Mouse (Mus musculus): ENCODE measurements at regions not wholly inside any gene's neighbourhood (a gene's known extent, or its start where the extent isn't known, plus 50 kb on each side); places are given as distances from the start of the nearest gene placed in this dataset.

DNA sequence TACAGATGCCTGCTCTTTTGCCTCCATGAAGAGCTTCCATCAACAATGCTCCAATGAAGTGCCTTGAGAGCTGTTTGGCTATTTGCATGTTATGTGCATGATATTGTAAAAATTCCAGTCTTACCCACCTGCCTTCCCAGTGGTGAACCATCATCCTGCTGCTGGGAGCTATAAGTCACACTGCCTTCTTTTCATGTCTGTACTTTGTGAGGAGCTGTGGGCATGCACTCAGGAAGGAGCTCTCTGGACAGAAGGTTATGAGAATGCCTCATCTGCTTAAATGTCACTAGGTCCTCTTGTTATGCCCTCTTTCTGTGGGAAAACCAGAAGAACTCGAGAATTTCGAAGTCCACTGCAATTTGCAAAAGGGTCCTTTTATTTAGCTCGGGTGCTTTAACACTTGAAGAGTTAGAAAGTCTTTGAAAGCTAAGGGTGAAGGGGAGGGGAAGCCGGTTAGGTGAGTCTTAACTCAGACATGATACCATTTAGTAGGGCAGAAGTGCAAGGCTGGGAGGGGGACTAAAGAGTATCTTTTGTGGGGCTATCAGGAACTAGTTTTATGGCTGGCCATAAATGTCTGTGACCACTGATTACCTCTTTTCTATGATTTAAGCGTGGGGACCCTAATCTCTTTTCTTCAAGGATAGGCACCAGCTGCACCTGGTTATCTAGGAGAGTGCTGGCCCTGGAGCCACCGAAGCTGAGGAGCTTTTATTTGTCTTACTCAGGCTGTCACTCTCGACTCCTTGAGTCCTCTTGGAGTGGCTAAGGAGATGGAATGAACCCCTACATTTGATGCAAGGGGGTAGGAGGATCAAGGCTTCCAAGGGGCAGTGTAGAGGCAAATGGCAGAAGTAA, 144.8 kb downstream of the Csl start:
- no peak for ATAC-seq (replicated peaks)
- no peaks in the 10 kb centered on the region for H3K36me3 ChIP-seq
- no peaks in the 10 kb centered on the region for H3K27me3 ChIP-seq
- H3K9me3 ChIP-seq, result no peaks in the 10 kb centered on the region
- no peak overlapping the region for H3K27ac ChIP-seq (replicated peaks)
- no peak overlapping the region for H3K9ac ChIP-seq (replicated peaks)
- no peak overlapping the region for H3K4me2 ChIP-seq (replicated peaks)
- no peaks in the 10 kb centered on the region for H3K4me1 ChIP-seq
- 81% methylated on average over 7 of the region's 7 CpGs for WGBS
- no peak overlapping the region for H3K4me3 ChIP-seq

DNA sequence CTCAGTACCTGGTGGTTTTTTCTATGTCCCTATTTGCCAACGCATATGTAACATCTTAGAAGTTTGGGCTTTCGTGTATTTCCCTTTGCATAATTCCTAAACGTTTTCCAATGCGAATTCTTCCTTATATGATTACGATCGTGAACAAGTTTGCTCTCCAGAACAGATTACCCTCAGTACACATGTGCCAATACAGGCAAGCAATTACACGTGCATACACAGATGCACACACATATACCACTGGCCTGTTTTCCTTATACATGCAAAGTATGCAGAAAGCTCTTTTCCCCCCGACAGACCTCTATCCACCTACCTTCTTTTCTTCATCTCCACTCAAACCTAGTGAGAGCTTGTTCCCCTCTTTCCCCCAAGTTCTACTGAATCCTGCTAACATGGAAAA, 144.1 kb downstream of the Csl start:
- no peaks in the 10 kb centered on the region for H3K4me1 ChIP-seq
- ATAC-seq (replicated peaks), result no peak; the same call in 1 of the 2 replicates
- no peak overlapping the region for H3K27ac ChIP-seq (replicated peaks)
- no peak overlapping the region for H3K9ac ChIP-seq (replicated peaks)
- H3K4me3 ChIP-seq, result no peak overlapping the region
- H3K27me3 ChIP-seq, result no peaks in the 10 kb centered on the region
- WGBS, result 91% methylated on average over 8 of the region's 8 CpGs
- H3K36me3 ChIP-seq, result no peaks in the 10 kb centered on the region
- no peak overlapping the region for H3K4me2 ChIP-seq (replicated peaks)
- no peaks in the 10 kb centered on the region for H3K9me3 ChIP-seq

DNA sequence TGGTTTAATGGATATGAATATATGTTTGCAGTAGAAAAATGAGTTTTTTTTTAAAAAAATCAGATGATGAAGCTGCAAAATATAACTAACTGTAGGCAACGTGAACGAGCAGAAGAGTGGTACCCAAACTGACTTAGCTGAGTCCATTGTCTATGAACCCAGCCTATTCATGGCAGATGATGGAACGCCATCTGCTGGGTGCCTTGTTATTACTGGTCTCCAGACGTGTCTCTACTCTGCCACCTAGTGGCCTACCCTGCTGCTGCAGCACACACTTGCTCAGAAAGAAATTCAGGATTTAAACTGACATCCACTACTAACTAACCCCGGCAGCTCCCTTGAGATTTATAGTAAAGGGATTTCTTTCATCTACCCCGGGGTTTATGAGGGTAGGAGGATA, 143.7 kb downstream of the Csl start:
- peak; percentile 70; the same call in 1 of the 2 replicates for ATAC-seq (replicated peaks)
- H3K4me1 ChIP-seq, result no peaks in the 10 kb centered on the region
- H3K9me3 ChIP-seq, result no peaks in the 10 kb centered on the region
- no peak overlapping the region for H3K9ac ChIP-seq (replicated peaks)
- no peaks in the 10 kb centered on the region for H3K27me3 ChIP-seq
- H3K4me3 ChIP-seq, result no peak overlapping the region
- H3K27ac ChIP-seq (replicated peaks), result no peak overlapping the region
- WGBS, result 14% methylated on average over 6 of the region's 6 CpGs
- H3K4me2 ChIP-seq (replicated peaks), result no peak overlapping the region
- no peaks in the 10 kb centered on the region for H3K36me3 ChIP-seq

DNA sequence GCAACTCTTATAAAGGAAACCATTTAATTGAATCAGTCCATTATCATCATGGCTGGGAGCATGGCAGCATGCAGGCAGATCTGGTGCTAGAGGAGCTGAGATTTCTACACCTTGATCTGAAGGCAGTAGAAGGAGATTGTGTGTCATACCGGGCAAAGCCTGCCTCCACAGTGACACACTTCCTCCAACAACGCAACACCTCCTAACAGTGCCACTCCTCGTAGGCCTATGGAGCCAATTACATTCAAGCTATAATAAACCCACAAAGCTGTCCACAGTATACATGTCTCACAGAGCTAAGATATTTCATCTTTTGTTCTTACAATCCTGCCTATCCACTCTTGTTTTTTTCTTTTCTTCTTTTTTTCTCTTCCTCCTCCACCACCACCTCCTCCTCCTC, 141.8 kb downstream of the Csl start:
- WGBS, result 87% methylated on average over 3 of the region's 3 CpGs
- no peaks in the 10 kb centered on the region for H3K9me3 ChIP-seq
- no peak overlapping the region for H3K9ac ChIP-seq (replicated peaks)
- no peaks in the 10 kb centered on the region for H3K36me3 ChIP-seq
- no peaks in the 10 kb centered on the region for H3K4me1 ChIP-seq
- ATAC-seq (replicated peaks), result no peak
- H3K4me3 ChIP-seq, result no peak overlapping the region
- H3K27ac ChIP-seq (replicated peaks), result no peak overlapping the region
- no peaks in the 10 kb centered on the region for H3K27me3 ChIP-seq
- H3K4me2 ChIP-seq (replicated peaks), result no peak overlapping the region

DNA sequence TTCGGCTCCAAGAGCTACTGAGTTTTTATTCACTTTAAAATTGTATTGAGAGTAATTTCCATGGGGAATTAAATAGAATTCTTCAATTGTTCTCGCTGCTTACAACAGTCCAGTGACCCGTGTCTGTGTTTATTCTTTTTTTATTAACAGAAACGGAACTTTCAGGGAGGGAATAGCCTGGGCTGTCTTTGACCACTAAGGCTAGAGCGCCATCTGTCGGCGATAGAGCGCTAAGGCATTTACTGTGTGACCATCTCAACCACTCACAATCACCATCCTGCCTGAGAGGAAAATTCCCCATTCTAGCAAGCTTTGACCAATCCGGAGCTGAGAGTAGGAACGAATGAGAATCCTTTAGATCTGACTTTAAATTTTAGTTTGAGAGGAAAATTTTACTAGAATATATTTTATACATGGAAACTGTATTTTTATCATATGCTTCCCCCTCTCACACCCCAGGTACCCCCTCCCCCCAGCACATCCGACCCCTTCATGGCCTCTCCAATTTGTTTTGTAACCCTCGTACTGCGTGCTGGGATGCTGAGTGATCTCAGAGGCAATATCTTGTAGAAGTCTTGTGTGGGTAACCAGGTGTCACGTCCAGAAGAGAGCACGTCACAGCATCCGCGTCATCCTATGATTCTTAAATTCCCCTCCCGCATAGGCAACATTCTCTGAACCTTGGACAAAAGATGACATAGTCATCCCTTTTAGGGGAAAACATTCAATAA, 139.9 kb downstream of the Csl start:
- 49% methylated on average over 18 of the region's 18 CpGs for WGBS
- H3K4me1 ChIP-seq, result no peaks in the 10 kb centered on the region
- H3K27ac ChIP-seq (replicated peaks), result no peak overlapping the region
- H3K4me3 ChIP-seq, result no peak overlapping the region
- no peaks in the 10 kb centered on the region for H3K36me3 ChIP-seq
- ATAC-seq (replicated peaks), result peak; percentile 67
- no peak overlapping the region for H3K9ac ChIP-seq (replicated peaks)
- H3K4me2 ChIP-seq (replicated peaks), result peak overlapping the region; percentile 14; the same call in 1 of the 2 replicates
- no peaks in the 10 kb centered on the region for H3K9me3 ChIP-seq
- H3K27me3 ChIP-seq, result no peaks in the 10 kb centered on the region

DNA sequence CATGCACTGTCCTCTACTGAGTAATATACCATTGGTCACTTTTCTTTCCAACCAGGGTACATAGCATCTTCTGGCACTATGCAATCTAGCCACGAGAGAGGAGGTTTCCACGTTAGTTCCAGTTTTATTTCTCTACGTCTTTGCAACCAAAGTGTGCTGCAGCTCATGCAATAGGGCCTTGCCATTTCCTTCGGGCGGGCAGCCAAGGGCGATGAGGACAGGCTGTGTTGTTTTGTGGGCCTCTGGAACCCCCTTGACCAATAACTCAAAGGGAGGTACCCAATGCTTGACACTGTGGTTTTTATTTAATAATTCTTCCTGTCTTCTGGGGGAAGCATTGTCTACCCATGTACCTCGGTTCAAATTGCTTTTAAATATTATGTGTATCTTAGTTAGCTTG, 139.0 kb downstream of the Csl start:
- no peak overlapping the region for H3K27ac ChIP-seq (replicated peaks)
- H3K9ac ChIP-seq (replicated peaks), result no peak overlapping the region
- no peaks in the 10 kb centered on the region for H3K36me3 ChIP-seq
- no peaks in the 10 kb centered on the region for H3K9me3 ChIP-seq
- WGBS, result 92% methylated on average over 7 of the region's 7 CpGs
- H3K27me3 ChIP-seq, result no peaks in the 10 kb centered on the region
- H3K4me3 ChIP-seq, result no peak overlapping the region
- no peak overlapping the region for H3K4me2 ChIP-seq (replicated peaks)
- no peak for ATAC-seq (replicated peaks)
- no peaks in the 10 kb centered on the region for H3K4me1 ChIP-seq

DNA sequence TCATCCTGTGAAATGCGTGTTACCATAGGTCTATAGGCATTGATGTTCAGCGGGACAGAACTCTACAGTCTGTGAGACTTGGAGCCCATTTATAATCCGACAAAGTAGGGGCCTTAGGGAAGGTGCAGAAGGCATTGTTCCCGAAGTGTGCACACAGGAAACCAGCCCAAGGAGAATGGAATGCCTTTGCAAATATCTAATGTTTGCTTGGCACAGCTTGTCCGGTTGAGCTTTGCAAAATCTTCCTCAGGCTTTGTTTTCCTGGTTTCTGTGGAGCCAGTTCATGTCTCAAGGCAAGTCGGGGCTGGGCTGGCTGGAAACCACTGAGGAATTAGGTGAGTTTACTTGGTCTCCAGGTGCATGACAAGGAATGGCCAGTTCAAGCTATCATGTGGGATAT, 132.1 kb downstream of the Csl start:
- ATAC-seq (replicated peaks), result no peak
- Histone ChIP-seq H3K9me3 (no peaks in the 10 kb centered on the region), H3K4me2 (replicated peaks) (no peak overlapping the region), H3K4me3 (no peak overlapping the region), H3K27ac (replicated peaks) (no peak overlapping the region), H3K9ac (replicated peaks) (no peak overlapping the region), H3K4me1 (no peaks in the 10 kb centered on the region), H3K27me3 (no peaks in the 10 kb centered on the region), H3K36me3 (no peaks in the 10 kb centered on the region)
- WGBS, result 79% methylated on average over 6 of the region's 6 CpGs

DNA sequence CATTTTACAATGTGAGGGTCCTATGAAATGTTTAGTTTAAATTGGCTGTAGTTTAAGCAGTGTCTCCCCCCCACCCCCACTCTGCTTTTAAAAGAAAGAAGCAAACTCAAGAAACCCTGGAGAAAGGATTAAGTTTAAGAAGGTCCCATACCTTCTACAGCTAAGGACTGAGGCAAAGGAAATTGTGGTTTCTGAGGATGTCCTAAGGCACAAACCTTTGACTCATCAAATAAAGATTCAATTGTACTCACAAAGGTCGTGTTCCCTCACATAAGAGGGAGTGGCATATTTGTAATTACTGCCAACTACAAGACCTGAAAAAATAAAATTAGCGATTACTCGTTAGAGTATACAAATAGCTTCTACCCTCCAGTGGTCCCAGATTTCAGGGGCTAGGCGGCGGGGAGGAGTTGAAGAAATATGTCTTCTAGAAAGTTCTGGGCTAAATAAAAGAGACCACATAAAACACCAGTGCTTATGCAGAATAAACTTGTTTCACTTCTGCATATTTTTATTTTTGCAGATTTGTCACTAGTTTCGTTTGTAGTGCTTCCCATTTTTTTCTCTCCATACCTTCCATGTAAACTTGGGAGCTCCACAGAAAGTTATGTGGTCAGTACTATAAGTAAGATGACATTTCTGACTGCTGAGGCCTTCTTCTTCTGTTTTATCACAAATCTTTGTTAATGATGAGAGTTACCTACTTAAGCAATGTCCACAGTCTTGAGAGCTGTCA, 127.0 kb downstream of the Csl start:
- H3K4me2 ChIP-seq (replicated peaks), result no peak overlapping the region
- no peaks in the 10 kb centered on the region for H3K36me3 ChIP-seq
- no peak for ATAC-seq (replicated peaks)
- no peak overlapping the region for H3K4me3 ChIP-seq
- no peak overlapping the region for H3K27ac ChIP-seq (replicated peaks)
- H3K9me3 ChIP-seq, result no peaks in the 10 kb centered on the region
- no peaks in the 10 kb centered on the region for H3K4me1 ChIP-seq
- H3K9ac ChIP-seq (replicated peaks), result no peak overlapping the region
- WGBS, result 67% methylated on average over 6 of the region's 6 CpGs
- no peaks in the 10 kb centered on the region for H3K27me3 ChIP-seq

DNA sequence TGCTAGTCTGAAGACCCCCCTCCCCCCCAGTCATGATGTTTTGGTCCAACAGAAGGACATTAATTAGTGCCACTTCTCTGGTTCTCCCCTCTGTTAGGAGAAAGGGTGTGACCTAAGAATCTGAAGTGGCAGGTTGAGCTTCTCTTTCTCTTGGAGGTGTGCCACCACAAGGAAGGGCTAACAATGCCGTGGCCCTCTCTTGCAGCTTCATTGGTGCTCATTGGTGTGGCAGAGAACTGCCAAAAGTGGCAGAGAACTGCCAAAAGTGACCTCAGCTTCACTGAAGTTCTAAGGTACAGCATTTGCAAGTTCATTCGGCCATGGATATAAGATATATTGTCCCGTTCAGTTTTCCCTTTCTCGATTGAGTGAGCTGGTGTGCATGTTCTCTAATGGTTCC, 123.7 kb downstream of the Csl start:
- no peak; the same call in 1 of the 2 replicates for ATAC-seq (replicated peaks)
- Histone ChIP-seq H3K36me3 (no peaks in the 10 kb centered on the region), H3K9me3 (no peaks in the 10 kb centered on the region), H3K27me3 (no peaks in the 10 kb centered on the region), H3K4me2 (replicated peaks) (no peak overlapping the region), H3K4me3 (no peak overlapping the region), H3K27ac (replicated peaks) (no peak overlapping the region), H3K9ac (replicated peaks) (no peak overlapping the region), H3K4me1 (peaks cover 14% of the 10 kb centered on the region)
- WGBS, result 48% methylated on average over 4 of the region's 4 CpGs

DNA sequence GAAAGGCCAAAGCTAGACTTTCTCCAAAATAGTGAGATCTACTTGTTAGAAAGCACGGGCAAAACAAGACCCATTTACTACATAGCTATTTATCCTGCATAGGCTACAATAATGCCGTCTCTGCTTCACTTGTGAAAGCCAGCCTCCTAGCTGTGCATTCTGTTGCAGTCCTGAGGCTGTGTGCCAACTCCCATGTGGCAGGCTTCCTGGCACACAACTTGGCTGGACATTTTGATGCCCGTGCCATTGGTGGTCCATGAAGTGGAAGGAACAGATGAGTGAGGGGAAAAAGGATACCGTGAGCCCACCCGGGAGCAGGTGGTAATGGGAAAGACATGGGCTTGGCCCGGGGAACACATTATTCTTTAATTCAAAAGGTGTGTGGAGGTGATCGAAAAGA, 120.4 kb downstream of the Csl start:
- H3K4me1 ChIP-seq, result peaks cover 20% of the 10 kb centered on the region
- H3K4me3 ChIP-seq, result no peak overlapping the region
- 30% methylated on average over 7 of the region's 7 CpGs for WGBS
- H3K9ac ChIP-seq (replicated peaks), result no peak overlapping the region
- no peaks in the 10 kb centered on the region for H3K36me3 ChIP-seq
- H3K9me3 ChIP-seq, result no peaks in the 10 kb centered on the region
- H3K27ac ChIP-seq (replicated peaks), result peak overlapping the region; percentile 36
- peak overlapping the region; percentile 1; the same call in 1 of the 2 replicates for H3K4me2 ChIP-seq (replicated peaks)
- H3K27me3 ChIP-seq, result no peaks in the 10 kb centered on the region
- peak; percentile 91 for ATAC-seq (replicated peaks)

DNA sequence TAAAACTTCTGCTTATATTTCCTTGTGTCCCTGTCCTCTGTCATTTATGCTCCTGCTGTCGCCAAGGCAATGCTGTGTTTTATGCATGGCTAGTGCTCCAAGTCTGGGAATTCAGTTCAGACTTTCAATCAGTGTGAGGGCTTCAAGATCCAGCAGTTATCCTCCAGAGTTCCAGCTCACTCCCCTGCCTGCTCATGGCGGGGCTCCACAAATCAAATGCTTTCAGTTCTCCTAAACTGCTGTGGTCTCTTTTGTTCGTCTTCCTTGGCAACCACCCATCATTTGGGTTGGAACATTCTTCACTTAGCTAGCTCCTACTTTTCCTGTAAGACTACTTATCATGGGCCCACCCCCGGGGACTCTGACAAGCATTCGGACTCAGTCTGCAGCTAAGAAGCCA, 120.0 kb downstream of the Csl start:
- Histone ChIP-seq H3K36me3 (no peaks in the 10 kb centered on the region), H3K4me1 (peaks cover 20% of the 10 kb centered on the region), H3K4me3 (no peak overlapping the region), H3K27ac (replicated peaks) (peak overlapping the region; percentile 36), H3K9me3 (no peaks in the 10 kb centered on the region), H3K27me3 (no peaks in the 10 kb centered on the region), H3K9ac (replicated peaks) (no peak overlapping the region), H3K4me2 (replicated peaks) (peak overlapping the region; percentile 1; the same call in 1 of the 2 replicates)
- ATAC-seq (replicated peaks), result peak; percentile 82
- 22% methylated on average over 5 of the region's 5 CpGs for WGBS

DNA sequence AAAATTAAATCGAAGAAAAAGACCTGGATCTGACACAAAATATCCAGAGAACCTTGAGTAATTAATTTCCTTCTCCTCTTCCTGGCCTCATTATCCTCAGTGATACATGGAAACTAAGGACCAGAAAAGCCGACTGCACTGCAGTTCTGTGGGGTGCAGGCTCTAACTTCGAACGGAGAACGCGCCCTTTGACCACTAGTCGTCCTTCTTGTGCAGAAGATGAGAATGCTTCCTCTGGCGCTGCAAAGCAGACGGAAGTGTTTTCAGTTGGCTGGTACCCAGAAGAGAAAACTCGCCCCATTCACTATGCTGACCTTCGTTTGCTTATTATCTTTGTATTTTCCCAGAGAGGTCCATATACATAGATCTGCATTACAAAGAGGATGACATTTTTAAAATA, 117.7 kb downstream of the Csl start:
- Histone ChIP-seq H3K36me3 (no peaks in the 10 kb centered on the region), H3K4me3 (no peak overlapping the region), H3K27ac (replicated peaks) (no peak overlapping the region), H3K4me1 (peaks cover 20% of the 10 kb centered on the region), H3K4me2 (replicated peaks) (no peak overlapping the region), H3K9me3 (no peaks in the 10 kb centered on the region), H3K27me3 (no peaks in the 10 kb centered on the region), H3K9ac (replicated peaks) (no peak overlapping the region)
- ATAC-seq (replicated peaks), result peak; percentile 64
- WGBS, result 6% methylated on average over 11 of the region's 11 CpGs
